Mouse (Mus musculus) frontal cortex, postnatal 36 days (tissue): ENCODE results near the gene Gm6904.
A peak's percentile ranks its signal among the peaks of the same experiment; 100 is the strongest.
"Not testable (repeated sequence)": the region's sequence is repeated elsewhere in the genome, so short reads cannot be mapped to it uniquely, and the experiment has no call there.

ENCODE experiments used
- DNase-seq, 2 experiments: peaks; one replicate each; pipeline ENCODE4 v3.0.0; 2022; ENCODE audit warnings: low spot score in 2 of 2

Gene Gm6904

GRCm38 (mm10) chr14:59260056-59260455 is at the start of gene Gm6904:
Gene Gm6904, minus strand, starts transcription at chr14:59260216.
- no peak for DNase-seq

GRCm38 (mm10) chr14:59297391-59297790 is 37.4 kb upstream of the Gm6904 start, which contains the start of gene Phf11a:
Gene Phf11a, minus strand, starts transcription at chr14:59297522.
- DNase-seq, result not testable (repeated sequence)

GRCm38 (mm10) chr14:59291769-59292168 is 31.8 kb upstream of the Gm6904 start:
- not testable (repeated sequence) for DNase-seq

GRCm38 (mm10) chr14:59274961-59275360 is 14.9 kb upstream of the Gm6904 start:
- DNase-seq, result not testable (repeated sequence)

- DNase-seq, result not testable (repeated sequence)
Measured at GRCm38 (mm10) chr14:59255861-59256260, 4.2 kb downstream of the Gm6904 start.

- DNase-seq, result peak in 1 of 2 experiments; percentile 49
Measured at GRCm38 (mm10) chr14:59250350-59250749, 9.7 kb downstream of the Gm6904 start.

GRCm38 (mm10) chr14:59233635-59234034 is 26.4 kb downstream of the Gm6904 start:
- DNase-seq, result no peak

GRCm38 (mm10) chr14:59232003-59232402 is 28.0 kb downstream of the Gm6904 start:
- DNase-seq, result peak in 1 of 2 experiments; percentile 16

- no peak for DNase-seq
Measured at GRCm38 (mm10) chr14:59230331-59230966, 29.6 kb downstream of the Gm6904 start.

GRCm38 (mm10) chr14:59229822-59230221 is 30.2 kb downstream of the Gm6904 start:
- no peak for DNase-seq

GRCm38 (mm10) chr14:59226240-59226639 is 33.8 kb downstream of the Gm6904 start:
- DNase-seq, result no peak

- no peak for DNase-seq
Measured at GRCm38 (mm10) chr14:59219241-59219640, 40.8 kb downstream of the Gm6904 start.

- DNase-seq, result no peak
Measured at GRCm38 (mm10) chr14:59209816-59210215, 50.2 kb downstream of the Gm6904 start.

- no peak for DNase-seq
Measured at GRCm38 (mm10) chr14:59209003-59209402, 51.0 kb downstream of the Gm6904 start.

- no peak for DNase-seq
Measured at GRCm38 (mm10) chr14:59205976-59206583, 53.9 kb downstream of the Gm6904 start.

GRCm38 (mm10) chr14:59205461-59205860 is 54.6 kb downstream of the Gm6904 start:
- DNase-seq, result no peak

- DNase-seq, result no peak
Measured at GRCm38 (mm10) chr14:59201604-59202215, 58.3 kb downstream of the Gm6904 start.

- peak; percentile 91 to 94 for DNase-seq
Measured at GRCm38 (mm10) chr14:59200711-59201603, 59.1 kb downstream of the Gm6904 start, which contains the start of gene Rcbtb1. Gene Rcbtb1, plus strand, starts transcription at chr14:59201209.
